ENCODE assay signal across 11 mouse cellular contexts in the genomic region with DNA sequence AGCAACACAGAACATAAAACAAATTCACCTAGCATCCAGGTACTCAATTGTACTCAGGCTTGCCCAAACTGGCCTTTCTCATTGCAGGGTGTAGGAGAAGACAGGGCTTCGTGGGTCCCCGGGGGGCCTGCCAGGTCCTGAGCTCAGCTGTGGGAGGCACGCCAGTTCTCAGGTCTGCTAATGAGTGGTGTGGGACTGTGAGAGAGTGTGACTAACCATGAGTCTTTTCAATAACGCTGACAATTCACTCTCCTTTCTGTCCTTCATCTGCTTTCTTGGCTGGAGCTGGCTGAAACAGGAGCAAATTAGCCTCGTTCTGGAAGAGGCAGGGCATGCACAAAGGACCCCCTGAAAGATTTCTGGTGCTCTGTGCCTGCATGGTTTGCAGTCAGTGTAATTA.
DNase-seq lines count a peak whose midpoint lies in the region; ATAC-seq and TF ChIP-seq lines count a peak whose summit lies in the region.
"Had no signal": no experiment of that assay in that cellular context is flagged by ENCODE, and none has a peak within 500 bp of the region (broad histone marks: within the 10 kb centered on the region; RNA-seq: fewer than 3 reads in every experiment).

No protein-coding gene starts in this region.

- TF ChIP-seq CTCF in kidney, adult 2 months (conservative IDR thresholded peaks at IDR 0.05; ENCODE audit: insufficient read depth, insufficient read length, low read depth, low read length) = no peak

- no peak overlapping the region for H3K4me3 ChIP-seq in forebrain, embryonic 10.5 days
- no peak overlapping the region for H3K4me3 ChIP-seq in forebrain, embryonic 11.5 days (ENCODE audit: low read depth, low read length)
- no peak overlapping the region for H3K4me3 ChIP-seq in kidney, adult 2 months (ENCODE audit: insufficient read depth, low read depth, low read length)
- H3K4me3 ChIP-seq in kidney, embryonic 14.5 days (ENCODE audit: low read length) = no peak overlapping the region
- H3K4me3 ChIP-seq in forebrain, embryonic 12.5 days (replicated peaks) = no peak overlapping the region
- H3K4me3 ChIP-seq: heart, embryonic 15.5 days had no signal

- ATAC-seq in forebrain, embryonic 11.5 days (replicated peaks; ENCODE audit: low FRiP score) = no peak
- no peak for ATAC-seq in kidney, embryonic 14.5 days (ENCODE audit: low FRiP score, low TSS enrichment)
- peak; percentile 78; the same call in 1 of the 2 replicates for ATAC-seq in forebrain, embryonic 12.5 days (ENCODE audit: low FRiP score)
- ATAC-seq: liver, postnatal 0 days had no signal

- H3K36me3 ChIP-seq in forebrain, embryonic 10.5 days (replicated peaks) = no peaks in the 10 kb centered on the region
- H3K36me3 ChIP-seq in forebrain, embryonic 11.5 days (ENCODE audit: control insufficient read depth, insufficient read depth, low read length) = no peaks in the 10 kb centered on the region
- no peaks in the 10 kb centered on the region for H3K36me3 ChIP-seq in kidney, adult 2 months (ENCODE audit: control insufficient read depth, insufficient read depth, low read length)
- H3K36me3 ChIP-seq in kidney, embryonic 14.5 days (ENCODE audit: control insufficient read depth, insufficient read depth, low read length) = no peaks in the 10 kb centered on the region
- no peaks in the 10 kb centered on the region for H3K36me3 ChIP-seq in forebrain, embryonic 12.5 days (replicated peaks)
- H3K36me3 ChIP-seq: heart, embryonic 15.5 days had no signal

- no peak overlapping the region for H3K4me2 ChIP-seq in forebrain, embryonic 11.5 days (ENCODE audit: low read depth, low read length, severe bottlenecking)
- H3K4me2 ChIP-seq in kidney, embryonic 14.5 days (replicated peaks; ENCODE audit: low read depth, low read length) = no peak overlapping the region
- no peak overlapping the region for H3K4me2 ChIP-seq in forebrain, embryonic 12.5 days
- H3K4me2 ChIP-seq: heart, embryonic 15.5 days had no signal

- no peaks in the 10 kb centered on the region for H3K27me3 ChIP-seq in forebrain, embryonic 10.5 days (ENCODE audit: poor library complexity, severe bottlenecking)
- H3K27me3 ChIP-seq in forebrain, embryonic 11.5 days (ENCODE audit: control insufficient read depth, insufficient read depth, low read length) = no peaks in the 10 kb centered on the region
- no peaks in the 10 kb centered on the region for H3K27me3 ChIP-seq in kidney, adult 2 months (replicated peaks; ENCODE audit: control insufficient read depth, insufficient read depth, low read length)
- no peaks in the 10 kb centered on the region for H3K27me3 ChIP-seq in kidney, embryonic 14.5 days (ENCODE audit: control insufficient read depth, insufficient read depth, low read length)
- 0 out of 2 replicates have a peak, but pooled peaks cover 4% of the 10 kb centered on the region for H3K27me3 ChIP-seq in forebrain, embryonic 12.5 days
- H3K27me3 ChIP-seq: heart, embryonic 15.5 days had no signal

- H3K4me1 ChIP-seq in forebrain, embryonic 10.5 days = peaks cover 4% of the 10 kb centered on the region
- H3K4me1 ChIP-seq in forebrain, embryonic 11.5 days (replicated peaks; ENCODE audit: control insufficient read depth, insufficient read depth, low read length) = no peaks in the 10 kb centered on the region
- H3K4me1 ChIP-seq in kidney, adult 2 months (ENCODE audit: control insufficient read depth, insufficient read depth, low read length) = peaks cover 5% of the 10 kb centered on the region; the same call in 1 of the 2 replicates
- H3K4me1 ChIP-seq in kidney, embryonic 14.5 days (ENCODE audit: control insufficient read depth, insufficient read depth, low read length) = no peaks in the 10 kb centered on the region
- no peaks in the 10 kb centered on the region; the same call in 1 of the 2 replicates for H3K4me1 ChIP-seq in forebrain, embryonic 12.5 days
- H3K4me1 ChIP-seq: heart, embryonic 15.5 days had no signal

- TF ChIP-seq POLR2A in kidney, adult 2 months (IDR thresholded peaks at IDR 0.05; ENCODE audit: low read depth, low read length) = no peak

- H3K9ac ChIP-seq in forebrain, embryonic 11.5 days (ENCODE audit: low read length) = no peak overlapping the region
- H3K9ac ChIP-seq in kidney, embryonic 14.5 days (ENCODE audit: low read depth, low read length) = no peak overlapping the region
- no peak overlapping the region for H3K9ac ChIP-seq in forebrain, embryonic 12.5 days
- H3K9ac ChIP-seq: heart, embryonic 15.5 days; liver, postnatal 0 days had no signal

- H3K27ac ChIP-seq in forebrain, embryonic 10.5 days = 0 out of 2 replicates have a peak overlapping the region, but pooled peaks have one; percentile 11
- no peak overlapping the region; the same call in 1 of the 2 replicates for H3K27ac ChIP-seq in forebrain, embryonic 11.5 days (ENCODE audit: low read depth, low read length)
- H3K27ac ChIP-seq in kidney, adult 2 months (ENCODE audit: insufficient read depth, low read depth, low read length) = peak overlapping the region; percentile 20; the same call in 1 of the 2 replicates
- H3K27ac ChIP-seq in kidney, embryonic 14.5 days (ENCODE audit: low read depth, low read length) = no peak overlapping the region
- peak overlapping the region; percentile 56; the same call in 1 of the 2 replicates for H3K27ac ChIP-seq in forebrain, embryonic 12.5 days
- H3K27ac ChIP-seq: heart, embryonic 15.5 days had no signal

- no peaks in the 10 kb centered on the region for H3K9me3 ChIP-seq in forebrain, embryonic 10.5 days
- H3K9me3 ChIP-seq in forebrain, embryonic 11.5 days (ENCODE audit: control insufficient read depth, low read length) = no peaks in the 10 kb centered on the region
- H3K9me3 ChIP-seq in kidney, embryonic 14.5 days (ENCODE audit: control insufficient read depth, low read length) = no peaks in the 10 kb centered on the region
- no peaks in the 10 kb centered on the region for H3K9me3 ChIP-seq in forebrain, embryonic 12.5 days
- H3K9me3 ChIP-seq: heart, embryonic 15.5 days had no signal

- 73% methylated on average over 5 of the region's 5 CpGs for WGBS in forebrain, embryonic 10.5 days
- WGBS in forebrain, embryonic 11.5 days = 48% methylated on average over 5 of the region's 5 CpGs
- WGBS in kidney, adult 2 months = 54% methylated on average over 5 of the region's 5 CpGs
- WGBS in kidney, embryonic 14.5 days = 69% methylated on average over 5 of the region's 5 CpGs
- 44% methylated on average over 5 of the region's 5 CpGs for WGBS in forebrain, embryonic 12.5 days

- DNase-seq in forebrain, embryonic 10.5 days (ENCODE audit: extremely low spot score, low spot score) = no peak
- no peak for DNase-seq in forebrain, embryonic 11.5 days (ENCODE audit: low spot score)
- no peak for DNase-seq in kidney, adult 2 months
- peak; percentile 50 to 69 for DNase-seq in layer of hippocampus, postnatal 10 days (ENCODE audit: low spot score in 2 of 2)
- DNase-seq in retina, embryonic 14.5 days (ENCODE audit: low spot score) = no peak
- DNase-seq in kidney, adult 18-20 months = no peak
- DNase-seq: cerebellum, postnatal 14 days; liver, postnatal 0 days had no signal

Comparison
In these comparisons a context has a peak if more than half of its experiments do, and no peak if none do; other contexts are left out.
1. H3K27ac ChIP-seq: peak in forebrain, embryonic 10.5 days (single experiment), kidney, adult 2 months (single experiment) and forebrain, embryonic 12.5 days (single experiment); none in forebrain, embryonic 11.5 days (single experiment) and kidney, embryonic 14.5 days (single experiment).
2. DNase-seq: peak in layer of hippocampus, postnatal 10 days (2 of 2); none in forebrain, embryonic 10.5 days (single experiment), forebrain, embryonic 11.5 days (single experiment), kidney, adult 2 months (single experiment), retina, embryonic 14.5 days (single experiment) and kidney, adult 18-20 months (single experiment).